Mouse (Mus musculus): Measurements from ENCODE around the gene Tiam1.
"Not testable (repeated sequence)": the region's sequence is repeated elsewhere in the genome, so short reads cannot be mapped to it uniquely, and the experiment has no call there.

The Tiam1 gene

GRCm38 (mm10) chr16:90104714-90105459 is 38.7 kb downstream of the Tiam1 start:
- DNase-seq: no peak

GRCm38 (mm10) chr16:90103726-90104125 is 39.8 kb downstream of the Tiam1 start:
- no peak for DNase-seq

GRCm38 (mm10) chr16:90102596-90102995 is 41.0 kb downstream of the Tiam1 start:
- no peak for DNase-seq

- no peak for DNase-seq
Measured at GRCm38 (mm10) chr16:90098191-90098605, 45.4 kb downstream of the Tiam1 start.

GRCm38 (mm10) chr16:90097769-90098168 is 45.8 kb downstream of the Tiam1 start:
- no peak for DNase-seq

GRCm38 (mm10) chr16:90096011-90096410 is 47.6 kb downstream of the Tiam1 start:
- no peak for DNase-seq

GRCm38 (mm10) chr16:90093015-90093414 is 50.6 kb downstream of the Tiam1 start:
- DNase-seq: no peak

- no peak for DNase-seq
Measured at GRCm38 (mm10) chr16:90091906-90092305, 51.7 kb downstream of the Tiam1 start.

GRCm38 (mm10) chr16:90091112-90091720 is 52.4 kb downstream of the Tiam1 start:
- peak; percentile 49 to 54 for DNase-seq

GRCm38 (mm10) chr16:90090368-90090767 is 53.2 kb downstream of the Tiam1 start:
- no peak for DNase-seq

GRCm38 (mm10) chr16:90087256-90087655 is 56.3 kb downstream of the Tiam1 start:
- DNase-seq: peak; percentile 40 to 59

- peak in 1 of 2 experiments; percentile 34 for DNase-seq
Measured at GRCm38 (mm10) chr16:90086111-90086510, 57.5 kb downstream of the Tiam1 start.

- no peak for DNase-seq
Measured at GRCm38 (mm10) chr16:90085580-90085979, 58.0 kb downstream of the Tiam1 start.

GRCm38 (mm10) chr16:90081125-90081524 is 62.4 kb downstream of the Tiam1 start:
- DNase-seq: peak; percentile 61 to 69

- DNase-seq: no peak
Measured at GRCm38 (mm10) chr16:90078806-90079381, 64.7 kb downstream of the Tiam1 start.

GRCm38 (mm10) chr16:90073510-90073909 is 70.1 kb downstream of the Tiam1 start:
- no peak for DNase-seq

GRCm38 (mm10) chr16:90072651-90073050 is 70.9 kb downstream of the Tiam1 start:
- DNase-seq: no peak

- not testable (repeated sequence) for DNase-seq
Measured at GRCm38 (mm10) chr16:90071125-90071524, 72.4 kb downstream of the Tiam1 start.

GRCm38 (mm10) chr16:90070104-90070503 is 73.5 kb downstream of the Tiam1 start:
- DNase-seq: no peak

- no peak for DNase-seq
Measured at GRCm38 (mm10) chr16:90069197-90069596, 74.4 kb downstream of the Tiam1 start.

GRCm38 (mm10) chr16:90052905-90053519 is 90.6 kb downstream of the Tiam1 start:
- DNase-seq: no peak

GRCm38 (mm10) chr16:90052409-90052808 is 91.2 kb downstream of the Tiam1 start:
- no peak for DNase-seq

- no peak for DNase-seq
Measured at GRCm38 (mm10) chr16:90051051-90051450, 92.5 kb downstream of the Tiam1 start.

GRCm38 (mm10) chr16:90047841-90048240 is 95.7 kb downstream of the Tiam1 start:
- no peak for DNase-seq
